Mouse (Mus musculus): Measurements from ENCODE around the gene Nudcd3. TPM values are rescaled to one million over a fixed set of nuclear protein-coding genes. Genes with fewer than 3 reads are reported as not detected.

Nudcd3 gene
- polyA plus RNA-seq, 1 experiment from 2014 or later, result 53.9 TPM

GRCm38 (mm10) chr11:6199410-6200086 lies 667 bp downstream of the Nudcd3 start, which contains the start of gene A730071L15Rik:
A730071L15Rik (plus strand) TSS chr11:6200029.
- peak within 1 kb of the TSS; percentile 91 for H3K9ac ChIP-seq
- H3K27me3 ChIP-seq, result no peaks in the 10 kb centered on the region
- 1% methylated on average over 35 of the region's 35 CpGs for WGBS
- peak within 1 kb of the TSS; percentile 85 for H3K4me3 ChIP-seq
- peaks cover 33% of the 10 kb centered on the region for H3K4me1 ChIP-seq (replicated peaks)
- H3K4me2 ChIP-seq, result peak within 1 kb of the TSS; percentile 95
- no peaks in the 10 kb centered on the region for H3K36me3 ChIP-seq
- no peaks in the 10 kb centered on the region for H3K9me3 ChIP-seq
- H3K27ac ChIP-seq (replicated peaks), result peak within 1 kb of the TSS; percentile 97
- ATAC-seq (ENCODE audit: low read depth), result peak; percentile 74

DNA sequence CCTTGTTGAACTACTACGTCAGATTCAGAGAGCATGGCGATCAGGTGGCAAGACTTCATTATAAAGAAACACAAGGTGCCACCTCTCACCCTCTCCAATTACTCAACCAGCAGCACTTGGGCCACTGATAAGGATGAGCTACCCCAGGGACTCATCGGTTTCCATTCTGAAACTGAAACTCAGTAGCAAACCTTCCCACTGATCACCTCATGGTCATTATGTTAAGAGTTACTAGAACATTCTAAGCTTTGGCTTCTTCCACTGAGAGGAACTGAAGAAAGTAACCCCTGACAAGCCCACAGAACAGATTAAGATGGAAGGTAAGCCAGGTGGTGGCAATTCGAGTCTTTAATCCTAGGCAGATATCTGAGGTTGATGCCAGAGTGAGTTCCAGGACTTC lies 1.8 kb downstream of the Nudcd3 start:
- Histone ChIP-seq H3K27me3 (no peaks in the 10 kb centered on the region), H3K4me3 (peak overlapping the region; percentile 85), H3K27ac (replicated peaks) (no peak overlapping the region), H3K9me3 (no peaks in the 10 kb centered on the region), H3K4me1 (replicated peaks) (peaks cover 33% of the 10 kb centered on the region), H3K4me2 (peak overlapping the region; percentile 95), H3K36me3 (no peaks in the 10 kb centered on the region), H3K9ac (0 out of 2 replicates have a peak overlapping the region, but pooled peaks have one; percentile 91)
- WGBS, result 95% methylated on average over 4 of the region's 4 CpGs
- no peak for ATAC-seq (ENCODE audit: low read depth)

- H3K27me3 ChIP-seq, result no peaks in the 10 kb centered on the region
Observed at GRCm38 (mm10) chr11:6196780-6197179, 3.4 kb downstream of the Nudcd3 start.

DNA sequence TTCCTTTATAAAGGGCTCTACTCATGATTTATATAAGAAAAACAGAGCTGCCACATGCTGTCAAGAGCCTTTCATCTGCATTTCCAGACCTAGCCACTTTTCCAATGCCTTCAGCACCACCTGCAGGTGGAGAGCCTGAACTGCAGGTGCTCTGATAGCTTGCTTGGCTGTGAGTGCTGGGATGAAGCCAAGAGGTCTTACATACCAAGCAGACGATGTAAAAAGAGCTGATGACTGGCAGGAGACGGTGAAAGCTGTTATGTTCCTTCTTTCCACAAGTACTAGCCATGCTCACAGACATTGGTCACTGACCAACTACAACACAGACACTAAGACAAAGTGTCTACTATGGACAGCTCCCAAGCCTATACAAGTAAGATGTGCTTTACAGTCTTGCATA lies 12.3 kb downstream of the Nudcd3 start:
- Histone ChIP-seq H3K9ac (no peak overlapping the region), H3K27me3 (no peaks in the 10 kb centered on the region), H3K4me1 (replicated peaks) (peaks cover 28% of the 10 kb centered on the region), H3K9me3 (no peaks in the 10 kb centered on the region), H3K27ac (replicated peaks) (no peak overlapping the region), H3K36me3 (peaks cover 17% of the 10 kb centered on the region), H3K4me2 (no peak overlapping the region), H3K4me3 (no peak overlapping the region)
- WGBS, result 12% methylated on average over 2 of the region's 2 CpGs
- peak; percentile 79 for ATAC-seq (ENCODE audit: low read depth)

More at GRCm38 (mm10) chr11:6196780-6197179, 3.4 kb downstream of the Nudcd3 start:
- WGBS, result 94% methylated on average over 8 of the region's 8 CpGs
- H3K4me3 ChIP-seq, result no peak overlapping the region
- H3K9me3 ChIP-seq, result no peaks in the 10 kb centered on the region
- ATAC-seq (ENCODE audit: low read depth), result no peak
- H3K4me1 ChIP-seq (replicated peaks), result peaks cover 33% of the 10 kb centered on the region
- H3K27ac ChIP-seq (replicated peaks), result no peak overlapping the region
- no peak overlapping the region for H3K4me2 ChIP-seq
- peaks cover 15% of the 10 kb centered on the region for H3K36me3 ChIP-seq
- H3K9ac ChIP-seq, result no peak overlapping the region

- H3K9me3 ChIP-seq, result no peaks in the 10 kb centered on the region
- no peak overlapping the region for H3K27ac ChIP-seq (replicated peaks)
- WGBS, result 86% methylated on average over 3 of the region's 3 CpGs
- H3K9ac ChIP-seq, result 0 out of 2 replicates have a peak overlapping the region, but pooled peaks have one; percentile 31
- H3K36me3 ChIP-seq, result peaks cover 12% of the 10 kb centered on the region
- H3K4me1 ChIP-seq (replicated peaks), result peaks cover 32% of the 10 kb centered on the region
- ATAC-seq (ENCODE audit: low read depth), result 0 out of 2 replicates have a peak, but pooled peaks have one; percentile 36
- H3K27me3 ChIP-seq, result no peaks in the 10 kb centered on the region
- no peak overlapping the region for H3K4me3 ChIP-seq
- H3K4me2 ChIP-seq, result no peak overlapping the region
Observed at GRCm38 (mm10) chr11:6187399-6187798, 12.8 kb downstream of the Nudcd3 start.

DNA sequence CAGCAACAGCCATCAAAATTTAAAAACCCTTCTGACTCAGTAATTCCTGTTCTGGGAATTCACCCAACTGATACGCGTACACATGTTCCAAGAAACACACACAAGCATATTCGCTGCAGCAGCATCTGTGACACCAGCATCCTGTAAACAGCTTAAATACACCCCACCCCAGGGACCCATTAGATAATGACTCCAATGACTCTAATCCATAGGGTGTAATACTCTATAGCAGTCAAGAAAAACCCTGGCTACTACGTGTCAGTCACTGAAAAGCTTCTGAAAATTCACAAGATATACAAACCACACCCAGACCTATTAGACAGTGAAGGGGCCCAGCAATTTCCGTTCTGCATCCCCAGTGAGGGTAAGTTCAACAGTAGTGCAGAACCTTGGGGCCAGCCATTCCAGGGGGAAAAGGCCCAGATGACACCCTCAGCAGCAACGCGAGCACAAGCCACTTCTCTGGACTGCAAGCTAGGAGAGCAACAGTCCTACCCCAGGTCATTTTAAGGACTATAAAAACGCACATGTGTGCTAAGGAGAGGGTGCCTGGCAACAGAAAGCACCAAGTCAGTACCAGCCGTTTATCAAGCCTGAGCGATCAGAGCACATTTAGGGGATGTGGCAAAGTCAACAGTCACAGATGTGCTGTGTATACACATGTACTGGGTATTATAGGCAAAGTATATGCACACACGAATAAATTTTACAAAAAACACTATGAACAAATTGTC lies 15.8 kb downstream of the Nudcd3 start:
- Histone ChIP-seq H3K4me3 (no peak overlapping the region), H3K27me3 (no peaks in the 10 kb centered on the region), H3K9ac (peak overlapping the region; percentile 10; the same call in 1 of the 2 replicates), H3K4me2 (no peak overlapping the region), H3K27ac (replicated peaks) (peak overlapping the region; percentile 49), H3K4me1 (replicated peaks) (peaks cover 47% of the 10 kb centered on the region), H3K36me3 (peaks cover under 1% of the 10 kb centered on the region), H3K9me3 (no peaks in the 10 kb centered on the region)
- no peak for ATAC-seq (ENCODE audit: low read depth)
- WGBS, result 40% methylated on average over 11 of the region's 11 CpGs

DNA sequence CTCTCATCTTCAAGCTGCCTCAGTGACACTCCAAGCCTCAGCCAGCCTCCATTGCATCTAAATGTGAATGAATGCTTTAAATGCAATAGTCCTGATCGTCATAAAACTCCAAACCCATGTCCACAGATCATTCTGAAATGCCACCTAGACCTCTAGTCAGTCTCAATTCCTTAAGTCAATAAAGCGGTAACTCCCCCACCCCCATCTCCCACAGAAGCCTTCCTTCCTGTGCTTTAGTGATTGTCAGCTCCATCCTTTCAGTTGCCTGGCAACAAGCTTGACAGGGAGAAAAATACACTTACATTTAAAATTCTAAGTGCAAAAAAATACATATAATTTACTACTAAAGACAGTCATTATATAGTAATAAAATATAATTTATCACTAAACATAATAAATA lies 17.0 kb downstream of the Nudcd3 start:
- no peak for ATAC-seq (ENCODE audit: low read depth)
- H3K4me3 ChIP-seq, result no peak overlapping the region
- 0 out of 2 replicates have a peak overlapping the region, but pooled peaks have one; percentile 18 for H3K27ac ChIP-seq (replicated peaks)
- no peaks in the 10 kb centered on the region for H3K9me3 ChIP-seq
- H3K4me1 ChIP-seq (replicated peaks), result peaks cover 58% of the 10 kb centered on the region
- H3K9ac ChIP-seq, result no peak overlapping the region
- H3K27me3 ChIP-seq, result no peaks in the 10 kb centered on the region
- no peaks in the 10 kb centered on the region for H3K36me3 ChIP-seq
- no peak overlapping the region for H3K4me2 ChIP-seq
- 65% methylated on average over 2 of the region's 2 CpGs for WGBS

DNA sequence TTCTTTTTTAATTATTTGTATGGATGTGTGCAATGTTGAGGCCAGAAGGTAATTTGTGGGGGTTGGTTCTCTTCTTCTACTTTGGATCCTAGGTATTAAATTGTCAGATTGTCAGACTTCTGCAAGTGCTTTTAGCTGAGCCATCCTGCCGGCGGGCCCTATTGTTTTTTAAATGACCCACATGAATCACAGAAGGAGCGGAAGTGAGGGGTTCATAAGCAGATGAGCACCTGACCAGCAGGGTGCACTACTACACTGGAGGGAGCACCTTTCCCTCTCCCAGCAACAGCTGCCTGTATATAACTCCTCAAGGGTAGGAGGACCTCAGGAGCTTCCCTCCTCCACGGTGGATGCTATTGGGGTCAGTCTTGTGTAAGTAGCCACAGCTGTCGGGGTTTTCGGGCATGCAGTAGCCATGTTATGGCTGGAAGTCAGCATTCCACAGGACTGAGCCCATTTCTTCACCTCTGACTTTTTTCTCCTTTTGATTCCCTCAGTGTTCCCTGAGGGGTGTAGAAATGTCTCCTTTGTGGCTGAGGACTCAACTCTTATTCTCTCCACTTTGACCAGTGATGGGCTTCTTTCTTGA lies 19.3 kb downstream of the Nudcd3 start:
- Histone ChIP-seq H3K27ac (replicated peaks) (no peak overlapping the region), H3K36me3 (no peaks in the 10 kb centered on the region), H3K9ac (no peak overlapping the region), H3K9me3 (no peaks in the 10 kb centered on the region), H3K27me3 (no peaks in the 10 kb centered on the region), H3K4me3 (no peak overlapping the region), H3K4me1 (replicated peaks) (peaks cover 57% of the 10 kb centered on the region), H3K4me2 (no peak overlapping the region)
- no peak for ATAC-seq (ENCODE audit: low read depth)
- WGBS, result 42% methylated on average over 6 of the region's 6 CpGs

- peak overlapping the region; percentile 7; the same call in 1 of the 2 replicates for H3K27ac ChIP-seq (replicated peaks)
- no peak overlapping the region for H3K4me3 ChIP-seq
- no peaks in the 10 kb centered on the region for H3K36me3 ChIP-seq
- ATAC-seq (ENCODE audit: low read depth), result no peak
- no peak overlapping the region for H3K4me2 ChIP-seq
- 15% methylated on average over 8 of the region's 8 CpGs for WGBS
- peaks cover 50% of the 10 kb centered on the region for H3K4me1 ChIP-seq (replicated peaks)
- H3K9ac ChIP-seq, result no peak overlapping the region
- no peaks in the 10 kb centered on the region for H3K9me3 ChIP-seq
- H3K27me3 ChIP-seq, result no peaks in the 10 kb centered on the region
Observed at GRCm38 (mm10) chr11:6179194-6179593, 21.0 kb downstream of the Nudcd3 start.

DNA sequence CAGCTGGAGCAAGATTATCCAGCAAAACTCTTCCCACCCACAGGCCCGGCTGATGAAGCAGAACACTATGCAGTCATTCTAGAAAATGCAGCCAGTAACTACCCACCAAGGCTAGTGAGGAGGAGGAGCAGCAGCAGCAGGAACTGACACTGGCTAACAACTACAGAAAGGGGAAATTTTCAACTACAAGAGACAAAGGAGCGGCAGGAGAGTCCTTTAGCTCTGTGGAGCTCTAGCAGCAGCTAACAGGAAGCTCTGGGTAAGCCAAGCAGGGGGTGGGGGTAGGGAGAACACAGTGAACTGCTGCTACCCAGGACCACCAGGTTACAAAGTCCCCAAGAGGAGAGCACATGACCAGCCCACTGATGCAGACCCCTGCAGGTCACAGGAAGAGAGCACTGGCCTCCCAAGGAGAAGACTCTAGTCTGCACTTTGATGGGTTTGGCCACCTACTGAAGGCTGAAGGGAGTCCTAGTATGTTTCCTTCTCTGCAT lies 21.5 kb downstream of the Nudcd3 start:
- H3K9ac ChIP-seq, result no peak overlapping the region
- 0 out of 2 replicates have a peak, but pooled peaks have one; percentile 17 for ATAC-seq (ENCODE audit: low read depth)
- H3K9me3 ChIP-seq, result no peaks in the 10 kb centered on the region
- no peaks in the 10 kb centered on the region for H3K27me3 ChIP-seq
- peak overlapping the region; percentile 50; the same call in 1 of the 2 replicates for H3K27ac ChIP-seq (replicated peaks)
- H3K4me3 ChIP-seq, result no peak overlapping the region
- H3K4me2 ChIP-seq, result no peak overlapping the region
- H3K36me3 ChIP-seq, result no peaks in the 10 kb centered on the region
- WGBS, result 11% methylated on average over 2 of the region's 2 CpGs
- H3K4me1 ChIP-seq (replicated peaks), result peaks cover 46% of the 10 kb centered on the region

DNA sequence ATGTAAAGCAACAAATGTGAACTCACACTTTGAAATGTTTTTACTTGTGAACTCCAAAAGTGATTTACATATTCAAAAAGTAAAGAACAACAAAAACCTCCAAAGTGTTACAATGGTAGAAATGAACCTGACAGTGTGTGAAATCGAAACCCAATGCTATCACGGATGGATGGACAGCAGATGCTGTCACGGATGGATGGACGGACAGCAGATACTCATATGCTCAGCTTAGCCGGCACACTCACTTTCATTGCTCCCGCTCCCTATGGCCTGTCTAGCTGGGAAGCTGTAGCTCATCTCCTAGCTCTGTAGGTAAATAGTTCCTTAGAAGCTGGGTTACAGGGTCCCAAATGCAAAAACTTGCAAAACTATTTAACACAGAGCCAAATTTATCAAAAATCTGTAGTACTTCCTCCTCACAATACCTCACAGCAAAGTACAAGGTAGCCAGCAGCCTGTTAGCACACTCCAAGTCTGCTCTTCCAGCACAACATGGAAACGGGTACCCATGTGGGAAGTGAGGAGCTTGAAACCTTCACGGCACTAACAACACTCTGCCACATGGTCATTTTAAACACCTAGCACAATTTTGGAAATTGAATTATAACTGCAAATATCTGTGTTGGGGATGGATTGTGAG lies 22.3 kb downstream of the Nudcd3 start:
- Histone ChIP-seq H3K4me1 (replicated peaks) (peaks cover 41% of the 10 kb centered on the region), H3K36me3 (no peaks in the 10 kb centered on the region), H3K9ac (no peak overlapping the region), H3K4me3 (no peak overlapping the region), H3K9me3 (no peaks in the 10 kb centered on the region), H3K27me3 (no peaks in the 10 kb centered on the region), H3K27ac (replicated peaks) (0 out of 2 replicates have a peak overlapping the region, but pooled peaks have one; percentile 3), H3K4me2 (no peak overlapping the region)
- 54% methylated on average over 8 of the region's 8 CpGs for WGBS
- ATAC-seq (ENCODE audit: low read depth), result no peak
